ENCODE assay signal across 8 mouse cellular contexts in the genomic region with DNA sequence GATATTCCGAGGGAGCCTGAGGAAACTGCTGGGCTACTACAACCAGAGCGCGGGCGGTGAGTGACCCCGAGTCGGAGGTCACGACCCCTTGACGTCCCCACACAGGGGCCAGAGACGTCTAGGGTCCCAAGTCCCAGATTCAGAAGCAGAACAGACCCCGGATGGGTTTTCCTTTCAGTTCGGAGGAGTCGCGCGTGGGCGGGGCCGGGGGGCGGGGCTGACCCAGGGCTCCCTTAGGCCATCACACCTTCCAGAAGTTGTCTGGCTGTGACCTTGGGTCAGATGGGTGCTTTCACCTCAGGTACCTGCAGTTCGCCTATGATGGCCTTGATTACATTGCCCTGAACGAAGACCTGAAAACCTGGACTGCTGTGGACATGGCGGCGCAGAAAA. TPM values are rescaled to one million over a fixed set of nuclear protein-coding genes. Genes with fewer than 3 reads are reported as not detected.
DNase-seq lines count a peak whose midpoint lies in the region; ATAC-seq and TF ChIP-seq lines count a peak whose summit lies in the region.

No protein-coding gene starts in this region.

- H3K36me3 ChIP-seq in embryonic facial prominence, embryonic 14.5 days (ENCODE audit: control insufficient read depth, insufficient read depth, low read length): no peaks in the 10 kb centered on the region
- no peaks in the 10 kb centered on the region for H3K36me3 ChIP-seq in intestine, embryonic 16.5 days (ENCODE audit: control insufficient read depth, insufficient read depth, low read length)
- H3K36me3 ChIP-seq in neural tube, embryonic 12.5 days: no peaks in the 10 kb centered on the region

- peaks cover 11% of the 10 kb centered on the region for H3K27me3 ChIP-seq in embryonic facial prominence, embryonic 14.5 days (replicated peaks; ENCODE audit: control insufficient read depth, insufficient read depth, low read length)
- no peaks in the 10 kb centered on the region for H3K27me3 ChIP-seq in intestine, embryonic 16.5 days (replicated peaks; ENCODE audit: control insufficient read depth, insufficient read depth, low read length)
- H3K27me3 ChIP-seq in neural tube, embryonic 12.5 days (replicated peaks): peaks cover 15% of the 10 kb centered on the region

- intact Hi-C loops in left cerebral cortex, adult 2 months (cut with DNase I): no loop called here
- intact Hi-C loops in left cerebral cortex, postnatal 4 days (cut with DNase I): loop anchor here (1.0 kb wide), 1 partner anchor 40 kb away; no protein-coding TSS in a partner anchor

- no peak overlapping the region for H3K27ac ChIP-seq in left cerebral cortex, adult 2 months
- no peak overlapping the region for H3K27ac ChIP-seq in embryonic facial prominence, embryonic 14.5 days (replicated peaks; ENCODE audit: low read depth, low read length)
- no peak overlapping the region for H3K27ac ChIP-seq in intestine, embryonic 16.5 days (ENCODE audit: low read length)
- no peak overlapping the region for H3K27ac ChIP-seq in neural tube, embryonic 12.5 days

- no peak for DNase-seq in left cerebral cortex, adult 2 months (ENCODE audit: extremely low spot score in 1 of 2, low spot score in 2 of 2)
- no peak for DNase-seq in left cerebral cortex, postnatal 4 days
- DNase-seq in embryonic facial prominence, embryonic 14.5 days (ENCODE audit: low spot score): no peak
- DNase-seq in testis, postnatal 10 days (ENCODE audit: low spot score): no peak
- no peak for DNase-seq in adrenal gland, postnatal 14 days
- no peak for DNase-seq in right cerebral cortex, adult 18-20 months

- TF ChIP-seq CTCF in left cerebral cortex, adult 2 months (IDR thresholded peaks at IDR 0.05): no peak

- peak overlapping the region; percentile 50 for H3K9ac ChIP-seq in embryonic facial prominence, embryonic 14.5 days (ENCODE audit: low read depth, low read length)
- peak overlapping the region; percentile 57; the same call in 1 of the 2 replicates for H3K9ac ChIP-seq in intestine, embryonic 16.5 days (ENCODE audit: low read depth, low read length)
- 0 out of 2 replicates have a peak overlapping the region, but pooled peaks have one; percentile 40 for H3K9ac ChIP-seq in neural tube, embryonic 12.5 days

- no peak for ATAC-seq in embryonic facial prominence, embryonic 14.5 days (ENCODE audit: low read depth)
- ATAC-seq in intestine, embryonic 16.5 days: 0 out of 2 replicates have a peak, but pooled peaks have one; percentile 16
- no peak; the same call in 1 of the 2 replicates for ATAC-seq in neural tube, embryonic 12.5 days (ENCODE audit: low FRiP score, low read depth)

- H3K4me2 ChIP-seq in embryonic facial prominence, embryonic 14.5 days (ENCODE audit: low read depth, low read length): peak overlapping the region; percentile 61
- peak overlapping the region; percentile 74 for H3K4me2 ChIP-seq in intestine, embryonic 16.5 days (ENCODE audit: low read depth, low read length)
- H3K4me2 ChIP-seq in neural tube, embryonic 12.5 days (replicated peaks): peak overlapping the region; percentile 74

- WGBS in embryonic facial prominence, embryonic 14.5 days: 27% methylated on average over 19 of the region's 21 CpGs
- WGBS in intestine, embryonic 16.5 days: 20% methylated on average over 21 of the region's 21 CpGs
- 19% methylated on average over 21 of the region's 21 CpGs for WGBS in neural tube, embryonic 12.5 days

- 0 out of 2 replicates have a peak overlapping the region, but pooled peaks have one; percentile 9 for H3K4me3 ChIP-seq in left cerebral cortex, adult 2 months
- peak overlapping the region; percentile 40 for H3K4me3 ChIP-seq in embryonic facial prominence, embryonic 14.5 days (ENCODE audit: low read depth, low read length)
- H3K4me3 ChIP-seq in intestine, embryonic 16.5 days (ENCODE audit: low read length): peak overlapping the region; percentile 52
- peak overlapping the region; percentile 37 for H3K4me3 ChIP-seq in neural tube, embryonic 12.5 days

- H3K4me1 ChIP-seq in embryonic facial prominence, embryonic 14.5 days (ENCODE audit: control insufficient read depth, insufficient read depth, low read length): peaks cover 7% of the 10 kb centered on the region; the same call in 1 of the 2 replicates
- peaks cover 8% of the 10 kb centered on the region for H3K4me1 ChIP-seq in intestine, embryonic 16.5 days (ENCODE audit: control insufficient read depth, insufficient read depth, low read length)
- H3K4me1 ChIP-seq in neural tube, embryonic 12.5 days: peaks cover 9% of the 10 kb centered on the region

- H3K9me3 ChIP-seq in embryonic facial prominence, embryonic 14.5 days (ENCODE audit: control insufficient read depth, low read length): peaks cover 5% of the 10 kb centered on the region; the same call in 1 of the 2 replicates
- no peaks in the 10 kb centered on the region for H3K9me3 ChIP-seq in intestine, embryonic 16.5 days (ENCODE audit: control insufficient read depth, low read length)
- peaks cover 7% of the 10 kb centered on the region for H3K9me3 ChIP-seq in neural tube, embryonic 12.5 days

RNA-seq across cellular contexts. Expression of gene H2-Q2, which starts 17.4 kb away (rescaled TPM):
- 1 to 10 TPM in 1 of 2 experiments, under 1 TPM in 1; 0.54 to 1.1 TPM for total RNA-seq in left cerebral cortex, adult 2 months (2021)
- total RNA-seq in left cerebral cortex, postnatal 4 days (2021): 1 to 10 TPM in 1 of 2 experiments, under 1 TPM in 1; 0.48 to 2.2 TPM
- polyA plus RNA-seq in embryonic facial prominence, embryonic 14.5 days (2014; fragmentation: Nextera tagmentation; extraction: Ambion mirVana): 0.22 and 0.62 TPM in 2 replicates
- polyA plus RNA-seq in intestine, embryonic 16.5 days (2015; fragmentation: Nextera tagmentation; extraction: Ambion mirVana): 136 and 184 TPM in 2 replicates
- polyA plus RNA-seq in neural tube, embryonic 12.5 days (2016; fragmentation: Nextera tagmentation; extraction: Ambion mirVana): 0.28 and 0.42 TPM in 2 replicates
- total RNA-seq in adrenal gland, postnatal 14 days (2021): 0.49 and 1.3 TPM in 2 replicates

RNA-seq across cellular contexts. Expression of gene H2-Q4, which starts 20.0 kb away (rescaled TPM):
- 1 to 10 TPM; 2.2 to 3.1 TPM for total RNA-seq in left cerebral cortex, adult 2 months (2021)
- 1 to 10 TPM; 1.6 TPM for total RNA-seq in left cerebral cortex, postnatal 4 days (2021)
- 1.3 and 2.0 TPM in 2 replicates for polyA plus RNA-seq in embryonic facial prominence, embryonic 14.5 days (2014; fragmentation: Nextera tagmentation; extraction: Ambion mirVana)
- polyA plus RNA-seq in intestine, embryonic 16.5 days (2015; fragmentation: Nextera tagmentation; extraction: Ambion mirVana): 4.8 and 5.1 TPM in 2 replicates
- polyA plus RNA-seq in neural tube, embryonic 12.5 days (2016; fragmentation: Nextera tagmentation; extraction: Ambion mirVana): 2.7 and 3.2 TPM in 2 replicates
- total RNA-seq in adrenal gland, postnatal 14 days (2021): 16.3 and 26.4 TPM in 2 replicates

RNA-seq across cellular contexts. Expression of gene H2-Q1, which starts 39.3 kb away (rescaled TPM):
- total RNA-seq in left cerebral cortex, adult 2 months (2021): under 1 TPM in 1 of 2 experiments, not detected in 1; 0.79 TPM
- total RNA-seq in left cerebral cortex, postnatal 4 days (2021): under 1 TPM; 0.28 to 0.32 TPM
- polyA plus RNA-seq in embryonic facial prominence, embryonic 14.5 days (2014; fragmentation: Nextera tagmentation; extraction: Ambion mirVana): 0.25 TPM in 1 of 2 replicates, not detected in the other
- polyA plus RNA-seq in intestine, embryonic 16.5 days (2015; fragmentation: Nextera tagmentation; extraction: Ambion mirVana): 8.8 and 12.8 TPM in 2 replicates
- polyA plus RNA-seq in neural tube, embryonic 12.5 days (2016; fragmentation: Nextera tagmentation; extraction: Ambion mirVana): 0.06 and 0.10 TPM in 2 replicates
- 1.7 and 2.7 TPM in 2 replicates for total RNA-seq in adrenal gland, postnatal 14 days (2021)
